Mouse (Mus musculus) T-helper 1 cell (primary cell): ENCODE data around the gene Shpk.

Experiments
- in situ Hi-C: fragments of 300-600 bp; cut with MboI, MseI; formaldehyde crosslinking; loops from one replicate; pipeline ENCODE4 v1.15.1; 2025; ENCODE audit warnings: high pct_unique_total_duplicates

The Shpk gene

DNA sequence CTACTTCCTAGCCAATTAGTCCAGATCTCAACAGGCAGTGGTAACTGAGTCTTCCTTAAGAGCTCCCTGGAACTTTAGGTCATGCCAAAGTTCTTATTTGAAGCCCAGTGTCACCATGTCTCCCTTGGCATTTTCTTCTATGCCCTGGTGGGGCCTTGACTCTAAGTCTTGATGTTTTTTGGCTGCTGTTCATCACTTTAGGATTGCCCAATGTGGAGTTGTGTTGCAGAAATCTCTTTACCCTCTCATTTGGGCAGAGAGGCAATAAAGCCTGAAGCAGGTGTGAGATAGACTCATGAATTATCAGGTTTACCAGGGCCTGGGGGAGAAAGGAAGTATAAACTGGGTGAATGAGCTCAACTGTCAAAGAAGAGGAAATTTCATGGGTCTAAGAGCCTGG is 59.4 kb downstream of the Shpk start:
- in situ Hi-C loops, result no loop called here

DNA sequence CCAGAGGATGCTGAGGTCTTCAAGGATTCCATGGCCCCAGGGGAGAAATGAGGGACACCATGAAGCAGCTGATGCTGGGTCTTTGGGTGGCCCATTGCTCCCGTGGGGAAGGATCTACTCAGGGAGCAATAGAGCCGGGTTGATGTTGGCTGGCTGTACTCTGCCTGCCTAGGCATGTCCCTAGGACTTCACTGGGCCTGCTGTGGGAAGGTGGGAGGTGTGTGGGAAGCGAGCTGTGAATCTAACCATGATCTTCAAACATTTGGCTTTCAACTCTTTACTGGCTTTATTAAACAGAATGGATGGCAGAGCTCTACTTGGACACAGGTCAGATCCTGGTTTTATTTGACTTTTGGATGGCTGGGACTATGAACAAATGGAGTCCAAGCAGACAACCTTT is 61.2 kb downstream of the Shpk start:
- in situ Hi-C loops, result no loop called here

DNA sequence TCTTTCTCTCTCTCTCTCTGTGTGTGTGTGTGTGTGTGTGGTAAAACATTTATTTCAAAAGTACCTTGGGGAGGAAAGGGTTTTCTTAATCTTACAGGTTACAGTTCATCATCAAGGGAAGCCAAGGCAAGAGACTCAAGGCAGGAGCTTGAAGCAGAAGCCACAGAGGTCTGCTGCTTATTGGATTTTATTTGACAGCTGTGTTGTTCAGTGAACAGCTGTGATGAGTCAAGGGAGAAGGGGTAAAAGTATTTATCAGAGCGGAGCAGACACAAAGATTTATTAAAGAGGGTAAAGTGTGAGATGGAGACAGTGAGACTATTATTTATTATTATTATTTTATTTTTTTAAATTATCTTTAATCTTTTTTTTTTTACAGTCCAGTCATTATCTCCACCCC is 62.1 kb downstream of the Shpk start:
- in situ Hi-C loops, result no loop called here

DNA sequence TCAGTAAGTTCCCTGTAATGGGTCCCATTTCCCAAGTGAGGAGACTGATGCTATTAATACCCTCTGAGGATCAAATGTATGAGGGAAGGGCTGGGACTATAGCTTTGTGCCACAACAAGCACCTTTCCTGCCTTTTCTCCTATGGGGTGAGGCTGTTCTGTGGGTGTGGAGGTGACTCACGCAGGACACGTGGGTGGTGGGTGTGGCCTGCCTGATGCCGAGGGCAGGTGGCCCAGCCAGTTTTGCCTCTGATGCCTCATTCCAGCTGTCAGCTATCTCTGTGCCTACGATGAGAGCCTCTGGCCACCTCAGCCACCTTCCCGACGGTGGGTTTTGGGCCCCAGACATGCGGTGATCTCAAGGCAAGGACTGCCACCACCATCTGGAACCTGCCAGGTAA is 68.0 kb downstream of the Shpk start, which contains the start of gene Trpv3:
TSS of gene Trpv3 (plus strand) at position 122 of the 400 bp plus-strand sequence.
- in situ Hi-C loops, result no loop called here
